Mouse (Mus musculus) megakaryocyte, adult 5-6 weeks (primary cell): ENCODE measurements around the gene Tbccd1. TPM values are rescaled to one million over a fixed set of nuclear protein-coding genes. Genes with fewer than 3 reads are reported as not detected.
"Not testable (repeated sequence)": the region's sequence is repeated elsewhere in the genome, so short reads cannot be mapped to it uniquely, and the experiment has no call there.

Experiments used
- ATAC-seq: 2 replicates; pipeline ENCODE4 v1.8.0; 2016; ENCODE audit warnings: mild to moderate bottlenecking, inconsistent platforms; ENCODE audit not compliant: poor library complexity, severe bottlenecking
- total RNA-seq, 2 experiments: library from RNA; stranded (forward) in 1 of 2; stranded (reverse) in 1 of 2; fragments of 153-499, 151-499 nt in 1 of 2; fragments of 221-1000, 200-1000 nt in 1 of 2; gene quantifications; 2 replicates each; pipeline versions ENCODE4 v1.2.3 to v1.2.4; 2015 to 2017

The Tbccd1 gene
- total RNA-seq, 2 experiments from 2014 or later: 21.0 to 24.1 TPM

DNA sequence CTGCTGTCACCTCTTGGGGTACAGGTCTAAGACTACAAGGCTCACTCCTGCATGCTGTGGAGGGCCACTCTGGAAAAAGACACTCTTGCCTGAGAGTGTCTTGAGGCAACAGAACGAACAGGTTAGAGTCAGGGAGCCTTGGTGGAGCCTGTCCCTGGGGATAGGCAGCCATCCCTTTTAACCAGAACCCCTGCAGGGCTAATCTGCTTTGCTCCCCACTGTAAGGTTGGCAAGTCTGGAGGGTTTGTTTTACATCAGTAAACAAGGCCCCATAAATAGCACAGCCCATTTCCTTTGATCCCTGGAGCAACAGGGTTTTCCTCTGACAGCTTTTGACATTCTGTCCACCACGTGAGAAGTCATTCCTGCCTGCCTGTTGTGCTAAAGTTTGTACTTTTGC lies 66.2 kb downstream of the Tbccd1 start:
- no peak for ATAC-seq

DNA sequence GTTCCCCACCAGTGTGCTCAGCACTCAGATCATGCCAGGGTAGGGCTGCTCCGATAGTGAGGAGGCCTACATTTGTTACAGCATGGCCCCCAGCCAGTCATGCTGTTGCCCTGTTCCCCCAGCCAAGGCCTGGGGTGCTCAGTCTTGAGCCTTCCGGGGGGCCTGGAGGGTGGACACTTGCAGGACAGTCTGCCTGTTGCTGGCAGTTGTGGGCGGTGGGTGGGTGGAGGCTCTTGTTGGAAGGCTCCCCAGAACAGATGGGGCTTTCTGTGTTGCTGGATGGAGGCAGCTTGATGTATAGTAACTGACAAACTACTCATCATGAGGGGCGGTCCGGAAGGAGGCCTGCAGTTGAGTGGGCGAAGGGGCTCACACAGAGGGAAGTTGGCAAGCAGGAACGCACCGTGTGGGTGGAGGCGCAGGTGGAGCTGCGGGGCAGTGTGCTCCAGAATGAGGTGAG lies 67.5 kb downstream of the Tbccd1 start:
- no peak for ATAC-seq

DNA sequence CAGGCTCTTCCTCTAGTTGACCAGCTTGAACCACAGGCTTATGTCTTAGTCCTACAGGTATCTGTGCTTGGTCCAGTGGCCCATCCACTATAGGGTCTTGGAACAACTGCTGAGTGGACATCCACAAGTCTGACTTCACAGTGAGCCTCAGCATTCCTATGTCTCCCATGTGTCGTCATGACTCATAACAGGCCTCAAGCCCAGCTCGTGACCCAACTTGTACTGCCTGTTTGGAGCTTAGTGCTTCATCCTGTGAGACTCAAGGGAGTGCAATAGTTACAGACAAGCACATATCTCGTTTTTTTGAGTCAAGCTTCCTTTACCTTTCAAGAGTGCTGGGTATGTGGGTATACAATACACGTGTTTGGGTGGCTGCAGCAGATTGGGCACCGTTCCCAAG lies 74.8 kb downstream of the Tbccd1 start:
- no peak for ATAC-seq

DNA sequence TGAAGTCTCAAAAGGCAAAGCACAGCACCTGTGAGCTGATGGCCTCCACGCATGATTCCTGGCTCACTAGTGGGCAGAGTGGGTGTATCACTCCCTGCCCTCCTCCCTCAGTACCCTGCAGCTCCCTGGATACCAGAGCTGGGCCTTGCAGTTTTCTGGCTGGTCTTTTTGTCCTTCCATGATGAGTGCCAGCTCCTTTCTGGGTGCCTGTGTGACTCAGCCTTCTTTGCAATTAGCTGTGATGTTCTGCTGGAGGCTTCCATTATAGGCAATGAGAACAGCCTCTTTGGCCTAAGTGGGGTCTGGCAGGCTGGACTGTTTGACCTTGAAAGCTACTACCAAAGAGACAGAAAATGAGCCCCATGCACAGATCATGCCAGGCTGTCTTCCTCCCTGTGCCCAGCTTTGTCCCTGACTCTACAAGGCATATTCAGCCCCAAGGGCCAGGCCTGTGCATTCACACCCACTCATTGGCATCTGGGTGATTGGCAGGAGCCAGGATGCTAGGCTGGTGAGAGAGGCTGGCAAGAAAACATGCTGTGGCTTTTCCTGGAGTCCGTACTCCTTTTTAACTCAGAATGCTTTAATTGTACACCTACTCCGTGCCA lies 78.1 kb downstream of the Tbccd1 start:
- ATAC-seq: no peak

DNA sequence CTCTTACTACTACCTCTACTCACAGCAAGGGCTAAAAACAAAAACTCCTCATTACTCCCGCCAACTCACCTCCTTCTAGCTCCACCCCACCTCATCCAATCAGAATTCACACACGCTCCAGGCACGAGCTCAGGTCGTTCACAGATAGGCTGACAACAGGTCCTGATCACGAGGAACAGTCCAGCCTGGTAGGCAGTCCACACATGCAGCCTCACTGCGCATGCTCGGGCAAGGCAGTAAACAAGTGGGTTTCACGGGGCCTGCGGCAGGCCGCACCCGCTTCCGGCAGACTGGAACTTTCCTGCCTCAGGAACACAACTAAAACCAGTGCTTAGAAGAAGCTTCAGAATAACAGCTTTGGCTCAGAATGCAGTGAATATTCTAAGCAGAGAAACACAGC lies 79.2 kb downstream of the Tbccd1 start:
- not testable (repeated sequence) for ATAC-seq

DNA sequence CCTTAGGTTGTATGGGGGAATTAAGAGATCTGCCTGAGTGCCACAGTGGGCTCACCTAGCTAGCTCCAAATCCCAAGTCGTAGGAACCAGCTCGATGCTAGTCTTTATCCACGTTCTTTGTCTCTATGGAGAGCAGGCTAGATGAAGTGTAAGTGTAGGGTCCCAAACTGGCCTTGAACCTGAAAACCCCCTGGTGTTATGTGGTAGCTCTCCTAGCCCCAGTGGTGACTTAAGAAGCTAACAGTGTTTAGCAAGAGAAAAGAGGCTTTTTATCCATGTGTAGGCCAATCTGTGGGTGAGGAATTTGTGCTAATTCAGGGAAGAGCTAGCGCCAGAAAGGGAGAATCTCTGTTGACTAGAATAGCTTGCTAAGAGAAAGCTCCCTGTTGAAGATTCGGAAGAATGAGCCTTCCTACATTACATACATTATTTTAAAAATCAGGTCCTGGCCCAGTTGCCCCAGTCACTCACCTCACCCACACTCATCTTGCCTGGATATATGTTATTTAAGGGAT lies 81.9 kb downstream of the Tbccd1 start:
- no peak for ATAC-seq

DNA sequence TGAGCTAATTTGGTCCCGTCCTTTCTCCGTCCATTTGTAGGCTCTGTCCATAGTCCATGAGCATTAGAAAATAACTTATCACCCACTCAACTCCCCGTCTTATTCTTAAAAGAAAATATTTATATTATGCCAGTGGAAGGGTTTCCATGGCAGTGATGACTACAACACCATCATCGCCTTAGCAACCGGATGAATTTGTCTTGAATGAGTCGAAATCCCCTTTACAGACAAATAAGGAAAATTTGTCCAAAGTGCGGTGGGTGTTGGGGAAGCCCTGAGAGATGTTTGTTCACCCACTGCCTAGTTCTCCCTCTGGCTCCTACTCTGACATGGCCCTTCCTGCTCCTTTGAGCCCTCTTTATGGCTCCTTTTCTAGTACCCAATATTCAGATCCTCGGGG lies 88.8 kb downstream of the Tbccd1 start:
- ATAC-seq: no peak

DNA sequence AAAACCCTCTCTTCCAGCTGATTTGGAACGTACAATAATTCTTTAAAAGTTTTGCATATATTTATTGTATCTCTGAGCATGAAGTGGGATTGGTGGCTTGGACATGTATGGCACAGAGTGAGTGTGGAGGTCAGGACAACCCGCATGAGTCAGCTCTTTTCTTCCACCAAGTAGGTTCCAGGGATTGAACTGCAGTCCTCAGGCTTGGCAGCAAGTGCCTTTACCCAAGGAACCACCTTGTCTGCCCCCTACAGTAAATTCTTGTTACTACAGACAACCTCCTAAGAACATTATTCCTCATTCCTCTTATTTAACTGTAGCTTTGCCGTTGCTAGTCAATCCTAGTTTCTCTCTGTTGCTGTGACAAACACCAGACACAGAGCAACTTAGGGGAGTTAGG lies 90.1 kb downstream of the Tbccd1 start:
- no peak for ATAC-seq

DNA sequence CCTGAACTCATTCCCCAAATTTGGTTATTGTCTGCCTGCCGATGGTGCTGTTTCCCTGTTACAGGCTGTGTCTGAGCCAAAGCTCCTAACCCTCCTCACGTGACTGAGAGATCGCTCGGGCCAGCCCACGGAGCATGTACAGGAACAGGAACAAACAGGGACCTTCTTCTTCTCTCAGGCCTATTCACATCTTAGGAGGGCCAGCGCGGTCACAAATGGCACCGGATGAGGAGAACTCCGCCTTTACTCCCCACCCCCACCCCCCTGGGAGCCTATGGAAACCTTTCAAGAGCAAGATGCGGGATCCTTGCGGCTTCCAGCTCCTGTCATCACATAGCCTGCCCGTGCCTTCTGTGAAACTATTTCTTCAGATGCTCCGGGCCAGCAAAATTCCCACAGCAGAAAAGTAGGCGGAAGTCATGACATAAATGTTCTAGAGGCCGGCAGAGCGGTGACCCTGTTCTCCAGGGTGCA lies 90.7 kb downstream of the Tbccd1 start:
- no peak for ATAC-seq

DNA sequence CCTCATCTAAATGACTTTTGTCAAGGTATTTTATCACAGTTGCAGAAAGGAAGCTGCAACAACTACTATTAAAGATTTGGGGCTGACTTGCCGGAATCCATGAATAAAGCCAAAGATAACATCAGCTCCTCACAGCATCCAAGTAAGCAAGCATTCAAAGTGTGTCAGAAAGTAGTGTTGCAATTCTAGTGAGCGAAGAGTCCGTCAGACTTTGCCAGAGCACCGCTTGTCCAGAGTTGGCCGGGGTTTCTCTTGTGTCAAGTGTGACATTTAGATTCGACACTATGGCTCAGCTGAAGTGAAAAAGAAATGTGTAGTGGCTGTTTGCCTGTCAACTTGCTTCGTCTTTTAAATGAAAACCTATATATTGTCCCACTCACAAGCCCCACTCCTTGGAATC lies 91.9 kb downstream of the Tbccd1 start:
- no peak for ATAC-seq

Other genes starting within 250 kb of the Tbccd1 start
- 35.0 and 35.3 TPM in 2 replicates for gene Dgkg, start 200.4 kb downstream of the Tbccd1 start, total RNA-seq (2015)
- gene Dgkg, start 200.4 kb downstream of the Tbccd1 start, total RNA-seq (2017): 33.4 and 38.9 TPM in 2 replicates
- gene Crygs, start 46.1 kb downstream of the Tbccd1 start, total RNA-seq (2015): not detected in 2 replicates
- not detected in 2 replicates for gene Crygs, start 46.1 kb downstream of the Tbccd1 start, total RNA-seq (2017)
- 62.0 and 63.4 TPM in 2 replicates for gene Dnajb11, start 176 bp upstream of the Tbccd1 start, total RNA-seq (2015)
- 142 and 147 TPM in 2 replicates for gene Dnajb11, start 176 bp upstream of the Tbccd1 start, total RNA-seq (2017)
- gene Ahsg, start 33.6 kb upstream of the Tbccd1 start, total RNA-seq (2015): not detected in 2 replicates
- gene Ahsg, start 33.6 kb upstream of the Tbccd1 start, total RNA-seq (2017): not detected in 2 replicates
- not detected in 2 replicates for gene Fetub, start 60.7 kb upstream of the Tbccd1 start, total RNA-seq (2015)
- not detected in 2 replicates for gene Fetub, start 60.7 kb upstream of the Tbccd1 start, total RNA-seq (2017)
- gene Hrg, start 93.4 kb upstream of the Tbccd1 start, total RNA-seq (2015): not detected in 2 replicates
- gene Hrg, start 93.4 kb upstream of the Tbccd1 start, total RNA-seq (2017): not detected in 2 replicates
- gene Kng2, start 171.8 kb upstream of the Tbccd1 start, total RNA-seq (2015): 0.80 and 1.7 TPM in 2 replicates
- gene Kng2, start 171.8 kb upstream of the Tbccd1 start, total RNA-seq (2017): 0.12 and 0.59 TPM in 2 replicates
- gene Kng1, start 200.2 kb upstream of the Tbccd1 start, total RNA-seq (2015): 0.46 TPM in 1 of 2 replicates, not detected in the other
- gene Kng1, start 200.2 kb upstream of the Tbccd1 start, total RNA-seq (2017): 0.11 and 0.41 TPM in 2 replicates
- 299 and 324 TPM in 2 replicates for gene Eif4a2, start 249.8 kb upstream of the Tbccd1 start, total RNA-seq (2015)
- 454 and 463 TPM in 2 replicates for gene Eif4a2, start 249.8 kb upstream of the Tbccd1 start, total RNA-seq (2017)